Mouse (Mus musculus): Measurements from ENCODE around the gene Ascl3. TPM values are rescaled to one million over a fixed set of nuclear protein-coding genes. Genes with fewer than 3 reads are reported as not detected.
A peak's percentile ranks its signal among the peaks of the same experiment; 100 is the strongest.

The Ascl3 gene
- total RNA-seq, 2 experiments from 2014 or later: not detected

DNA sequence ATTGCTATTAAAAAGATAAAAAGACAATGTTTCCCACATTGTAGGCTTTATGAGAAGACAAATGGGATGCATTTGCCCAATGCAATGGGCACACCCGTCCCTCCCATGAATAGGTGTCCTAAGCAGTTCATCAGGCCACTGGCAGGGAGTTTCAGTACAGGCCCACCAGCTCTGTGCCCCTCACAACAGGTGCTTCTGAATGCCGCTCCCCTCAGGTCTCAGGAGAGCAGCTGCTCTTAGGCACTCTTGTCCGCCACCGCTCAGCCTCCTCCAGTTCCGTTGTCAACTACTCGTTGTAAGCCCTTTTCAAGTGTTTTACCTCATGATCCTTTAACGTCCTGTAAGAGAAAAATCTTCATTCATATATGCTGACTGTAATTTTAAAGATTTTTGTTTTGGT, 19.3 kb downstream of the Ascl3 start:
- intact Hi-C loops (cut with DNase I): no loop called here
- no peak for DNase-seq

GRCm38 (mm10) chr7:109710069-109710468, 21.5 kb downstream of the Ascl3 start:
- intact Hi-C loops (cut with DNase I): no loop called here
- no peak for DNase-seq

DNA sequence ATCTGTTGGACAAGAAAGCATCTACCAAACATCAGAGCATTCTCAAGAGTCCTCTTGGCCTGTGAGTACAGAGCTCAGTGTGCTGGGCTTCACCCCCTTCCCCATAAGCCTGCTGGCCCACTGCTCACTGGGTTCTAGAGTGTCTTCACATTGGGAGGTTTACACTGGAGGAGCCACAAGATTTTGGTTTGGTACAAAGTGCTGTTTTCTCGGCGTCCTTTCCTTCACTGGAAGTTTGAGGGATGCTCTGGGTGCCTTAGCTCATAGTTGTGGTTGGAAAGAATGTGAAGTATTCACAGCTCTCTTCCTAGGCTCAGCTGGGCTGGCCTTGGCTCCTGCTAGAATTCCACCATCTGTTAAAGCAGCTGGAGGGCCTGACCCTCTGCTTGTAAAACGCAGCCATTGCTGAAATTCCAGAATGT, 22.6 kb downstream of the Ascl3 start:
- peak; percentile 42 to 61 for DNase-seq
- intact Hi-C loops (cut with DNase I): no loop called here

GRCm38 (mm10) chr7:109707023-109707785, 24.3 kb downstream of the Ascl3 start:
- intact Hi-C loops (cut with DNase I): loop anchor here (2.0 kb wide), 1 partner anchor 184 kb away; no protein-coding TSS in a partner anchor
- DNase-seq: peak in 1 of 2 experiments; percentile 16

DNA sequence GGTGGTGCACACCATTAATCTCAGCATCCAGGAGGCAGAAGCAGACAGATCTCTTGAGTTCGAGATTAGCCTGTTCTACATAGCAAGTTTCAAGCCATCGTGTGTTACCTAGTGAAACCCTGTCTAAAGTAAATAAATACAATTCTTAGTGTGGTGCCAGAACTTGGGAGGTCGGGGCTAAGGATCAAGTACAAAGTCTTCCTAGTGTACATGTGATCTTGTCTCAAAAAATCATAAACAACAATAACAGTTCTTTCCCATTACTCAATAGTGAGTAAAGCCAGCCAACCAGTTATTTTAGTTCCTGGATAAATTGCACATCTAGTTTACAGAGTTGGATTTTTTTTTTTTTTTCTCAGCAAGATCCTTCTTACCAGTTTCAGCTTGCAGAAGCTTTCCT, 27.1 kb downstream of the Ascl3 start:
- intact Hi-C loops (cut with DNase I): loop anchor here (5.0 kb wide), 1 partner anchor 187 kb away; the partner anchor contains the start of gene Rpl27a
- DNase-seq: no peak

GRCm38 (mm10) chr7:109704016-109704377, 27.5 kb downstream of the Ascl3 start:
- intact Hi-C loops (cut with DNase I): loop anchor here (5.0 kb wide), 1 partner anchor 187 kb away; the partner anchor contains the start of gene Rpl27a
- no peak for DNase-seq

- peak; percentile 94 for DNase-seq
- intact Hi-C loops (cut with DNase I): loop anchor here (5.0 kb wide), 1 partner anchor 186 kb away; the partner anchor contains the start of gene Rpl27a
These were observed 28.1 kb downstream of the Ascl3 start, which contains the start of the genes St5 and Akip1 for GRCm38 (mm10) chr7:109703190-109704015. TSS of gene St5 (minus strand) at chr7:109703605. TSS of gene Akip1 (plus strand) at chr7:109703690.

DNA sequence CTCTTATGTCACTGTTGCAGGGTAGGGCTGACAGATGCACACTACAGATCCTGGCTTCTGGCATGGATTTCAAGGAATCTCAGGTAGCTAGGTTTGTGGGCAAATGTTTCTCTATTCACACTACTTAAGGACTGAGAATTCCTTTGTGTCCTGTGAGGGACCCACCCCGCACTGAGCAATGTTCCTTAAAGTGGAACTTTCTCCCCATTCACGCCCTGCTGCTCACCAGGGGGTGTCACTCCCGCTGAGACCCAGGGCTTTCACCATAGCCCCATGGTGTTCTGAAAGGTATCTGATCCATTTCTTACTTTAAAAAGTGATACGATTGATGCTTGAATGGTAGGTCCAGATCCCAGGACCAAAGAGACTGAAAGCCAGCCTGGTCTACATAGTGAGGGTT, 28.8 kb downstream of the Ascl3 start:
- DNase-seq: no peak
- intact Hi-C loops (cut with DNase I): loop anchor here (5.0 kb wide), 1 partner anchor 185 kb away; the partner anchor contains the start of gene Rpl27a

DNA sequence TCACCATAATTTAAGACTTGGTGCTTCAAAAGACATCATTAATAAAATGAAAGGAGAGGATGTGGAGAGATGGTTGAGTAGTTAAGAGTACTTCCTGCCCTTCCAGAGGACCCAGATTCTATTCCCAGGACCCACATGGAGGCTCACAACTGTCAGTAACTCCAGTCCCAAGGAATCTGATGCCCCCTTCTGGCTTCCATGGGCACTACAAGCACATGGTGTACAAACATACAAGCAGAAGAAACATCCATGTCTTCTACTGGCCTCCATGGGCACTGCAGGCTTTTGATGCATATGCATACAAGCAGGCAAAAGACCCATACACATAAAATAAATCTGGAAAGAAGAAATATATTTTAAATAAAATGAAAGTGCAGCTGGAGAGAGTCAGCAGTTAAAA, 31.3 kb downstream of the Ascl3 start:
- DNase-seq: no peak
- intact Hi-C loops (cut with DNase I): loop anchor here (5.0 kb wide), 1 partner anchor 183 kb away; the partner anchor contains the start of gene Rpl27a

- intact Hi-C loops (cut with DNase I): no loop called here
- no peak for DNase-seq
These were observed 36.2 kb downstream of the Ascl3 start for GRCm38 (mm10) chr7:109695339-109695726.

DNA sequence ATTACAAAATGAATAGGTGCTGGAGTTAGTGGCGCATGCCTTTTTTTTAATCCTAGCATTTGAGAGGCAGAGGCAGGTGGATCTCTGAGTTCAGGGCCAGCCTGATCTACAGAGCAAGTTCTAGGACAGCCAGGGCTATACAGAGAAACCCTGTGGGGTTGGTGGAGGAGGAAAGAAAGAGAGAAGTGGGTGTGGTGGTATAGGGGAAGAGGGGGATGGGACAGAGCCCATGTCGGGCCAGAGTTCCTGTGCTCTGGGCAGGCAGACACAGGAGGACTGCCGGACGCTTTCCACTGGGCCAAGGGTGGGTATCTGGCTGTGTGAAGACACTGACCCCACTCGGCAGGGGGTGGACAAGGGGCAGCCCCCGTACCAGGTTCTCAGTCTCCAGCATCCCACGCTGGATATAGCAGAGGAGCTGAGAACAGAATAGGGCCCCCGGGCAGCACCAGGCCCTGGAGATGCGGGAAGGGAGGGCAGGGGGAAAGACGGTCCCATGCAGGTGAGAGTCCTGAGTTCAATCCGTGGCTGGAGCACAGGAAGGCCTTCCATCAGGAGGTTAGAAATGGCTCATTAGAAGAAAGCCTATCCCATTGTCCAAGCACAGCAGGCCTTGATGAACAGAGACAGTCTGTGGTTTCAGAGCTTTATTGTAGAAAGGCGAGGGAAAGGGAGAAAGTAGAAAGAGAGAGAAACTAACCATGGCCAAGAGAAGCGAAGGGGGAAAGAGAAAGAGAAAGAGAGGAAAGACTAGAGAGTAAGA, 36.8 kb downstream of the Ascl3 start:
- no peak for DNase-seq
- intact Hi-C loops (cut with DNase I): no loop called here

GRCm38 (mm10) chr7:109690961-109691360, 40.6 kb downstream of the Ascl3 start:
- no peak for DNase-seq
- intact Hi-C loops (cut with DNase I): no loop called here

- intact Hi-C loops (cut with DNase I): no loop called here
These were observed 41.4 kb downstream of the Ascl3 start for GRCm38 (mm10) chr7:109690101-109690500.

GRCm38 (mm10) chr7:109686585-109687128, 44.9 kb downstream of the Ascl3 start:
- intact Hi-C loops (cut with DNase I): no loop called here
- DNase-seq: no peak

More at GRCm38 (mm10) chr7:109690101-109690500, 41.4 kb downstream of the Ascl3 start:
- DNase-seq: no peak

- DNase-seq: no peak
- intact Hi-C loops (cut with DNase I): no loop called here
These were observed 50.6 kb downstream of the Ascl3 start for GRCm38 (mm10) chr7:109680879-109681278.

GRCm38 (mm10) chr7:109680284-109680683, 51.2 kb downstream of the Ascl3 start:
- DNase-seq: no peak
- intact Hi-C loops (cut with DNase I): no loop called here
